Mouse (Mus musculus): ENCODE results near the gene Tnfsf10.
"Not testable (repeated sequence)": the region's sequence is repeated elsewhere in the genome, so short reads cannot be mapped to it uniquely, and the experiment has no call there.

Tnfsf10 gene

DNA sequence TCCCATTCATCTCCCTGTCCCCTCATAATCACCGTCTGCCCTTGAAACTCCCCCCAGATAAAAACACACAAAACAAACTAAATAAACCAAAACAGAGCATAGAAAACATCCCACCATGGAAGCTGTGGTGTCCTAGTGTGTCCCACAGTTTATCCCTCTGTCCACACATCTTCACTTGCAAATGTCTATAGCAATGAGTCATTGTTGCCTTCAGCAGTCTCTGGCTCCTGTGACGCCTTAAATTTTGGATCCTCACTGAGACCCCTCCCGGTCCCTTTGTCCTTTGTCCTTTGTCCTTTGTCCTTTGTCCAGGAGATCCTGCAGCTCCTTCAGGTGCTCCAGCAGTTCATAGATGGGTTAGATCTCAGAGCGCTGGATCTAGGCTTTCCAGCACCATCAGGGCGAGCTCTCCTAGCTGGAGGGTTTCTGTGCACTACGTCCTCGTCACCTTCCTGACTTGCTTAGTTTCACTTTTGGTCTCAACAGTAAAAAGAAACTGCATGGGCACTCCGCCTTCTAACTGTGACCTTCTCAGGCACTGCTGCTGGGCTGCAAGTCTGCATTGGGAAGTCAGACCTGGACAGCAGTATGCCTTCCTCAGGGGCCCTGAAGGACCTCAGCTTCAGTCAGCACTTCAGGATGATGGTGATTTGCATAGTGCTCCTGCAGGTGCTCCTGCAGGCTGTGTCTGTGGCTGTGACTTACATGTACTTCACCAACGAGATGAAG, at the start of gene Tnfsf10:
Tnfsf10 (plus strand) TSS at position 470 of the 729 bp plus-strand sequence.
- no peak for DNase-seq (ENCODE audit: low read depth, low spot score)

DNA sequence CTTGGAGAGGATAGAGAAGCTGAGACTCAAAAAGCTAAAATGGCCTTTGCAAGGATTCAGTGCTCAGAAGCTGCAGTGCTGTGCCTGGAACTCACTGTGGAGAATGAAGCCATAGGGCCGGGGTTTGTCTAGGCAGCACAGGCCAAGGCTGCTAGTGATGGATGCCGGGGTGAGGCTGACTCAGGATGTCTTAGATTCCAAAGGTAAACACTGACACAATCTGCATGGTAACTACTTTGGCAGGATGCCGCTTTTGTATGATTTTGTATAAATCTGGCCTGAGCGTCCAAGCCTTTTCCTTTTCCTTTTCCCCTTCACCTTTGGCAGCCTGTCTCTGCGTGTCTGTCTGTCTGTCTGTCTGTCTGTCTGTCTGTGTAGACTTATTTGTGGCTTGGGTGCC, 49.5 kb upstream of the Tnfsf10 start:
- DNase-seq (ENCODE audit: low read depth, low spot score), result no peak

DNA sequence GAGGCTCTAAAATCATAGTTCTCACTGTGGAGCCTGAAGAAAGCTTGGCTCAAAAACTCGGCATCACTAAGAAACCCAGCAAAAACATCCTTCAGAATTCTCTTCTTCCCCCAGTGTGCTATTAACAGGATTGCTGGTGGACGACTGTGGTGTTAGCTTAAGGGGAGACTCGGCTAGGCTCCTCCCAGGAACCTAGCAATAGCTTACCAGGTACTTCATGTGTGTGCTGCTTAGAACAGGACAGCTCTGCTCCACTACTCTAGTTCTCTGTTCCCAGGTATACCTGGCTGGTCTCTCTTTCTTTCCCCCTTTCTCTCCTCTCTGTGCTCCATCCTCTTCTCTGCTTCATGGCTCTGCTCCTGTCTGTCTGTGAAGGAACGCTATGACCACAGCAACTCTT, 48.9 kb upstream of the Tnfsf10 start:
- no peak for DNase-seq (ENCODE audit: low read depth, low spot score)

DNA sequence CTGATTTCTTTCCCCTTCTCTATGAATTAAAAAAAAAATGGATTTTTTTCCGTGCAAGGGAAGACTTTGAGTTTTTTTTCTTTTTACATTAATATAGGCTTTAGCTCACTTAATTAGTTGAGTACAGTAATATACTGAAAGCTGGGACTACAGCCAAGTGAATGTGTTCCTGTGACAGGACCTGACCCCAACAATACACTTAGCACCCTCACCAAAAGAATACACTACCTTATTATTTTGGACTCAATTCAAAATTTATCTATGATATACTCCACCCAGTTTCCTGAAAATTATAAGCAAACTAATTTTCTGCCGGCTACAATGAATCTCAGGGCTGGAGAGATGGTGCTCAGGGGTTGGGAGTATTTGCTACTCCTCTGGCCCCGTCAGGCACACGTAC, 47.7 kb upstream of the Tnfsf10 start:
- DNase-seq (ENCODE audit: low read depth, low spot score), result no peak

DNA sequence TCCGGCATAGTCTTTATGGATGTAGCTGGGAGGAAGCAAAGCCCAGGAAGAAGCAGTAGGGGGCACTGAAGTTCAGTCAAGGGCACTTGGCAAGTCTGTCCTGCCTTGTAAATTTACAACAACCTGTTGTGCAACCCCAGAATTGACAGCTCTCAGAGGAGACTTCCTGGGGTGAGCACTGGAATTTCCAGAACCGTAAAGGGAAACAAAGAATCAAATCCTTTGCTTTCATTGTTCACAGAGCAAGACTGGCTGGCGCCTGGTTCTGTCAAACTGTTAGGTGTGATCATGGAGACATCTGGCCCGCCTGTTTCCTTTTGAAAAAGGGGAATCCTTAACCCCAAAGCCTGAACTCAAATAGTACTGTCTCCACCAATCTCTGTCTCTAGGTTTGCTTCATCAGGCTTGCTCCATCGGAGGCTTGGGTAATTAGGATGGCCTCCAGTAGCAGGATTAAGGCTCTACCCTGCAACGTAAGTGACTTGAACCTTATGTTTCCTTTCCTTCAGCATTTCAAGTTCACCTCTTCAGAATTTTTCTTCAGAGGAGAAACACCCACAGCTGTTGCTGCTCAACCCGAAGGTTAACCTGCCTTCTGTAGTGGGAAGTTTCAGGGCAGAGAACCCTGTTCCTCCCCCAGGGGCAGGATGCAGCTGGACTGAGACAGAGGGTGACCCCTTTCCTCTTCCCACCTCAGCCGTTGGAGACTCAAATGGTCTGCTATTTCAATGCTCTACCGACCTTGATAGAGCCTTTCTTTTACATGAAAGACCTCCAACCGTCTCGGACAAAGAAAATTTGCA, 46.5 kb upstream of the Tnfsf10 start:
- DNase-seq (ENCODE audit: low read depth, low spot score), result no peak

DNA sequence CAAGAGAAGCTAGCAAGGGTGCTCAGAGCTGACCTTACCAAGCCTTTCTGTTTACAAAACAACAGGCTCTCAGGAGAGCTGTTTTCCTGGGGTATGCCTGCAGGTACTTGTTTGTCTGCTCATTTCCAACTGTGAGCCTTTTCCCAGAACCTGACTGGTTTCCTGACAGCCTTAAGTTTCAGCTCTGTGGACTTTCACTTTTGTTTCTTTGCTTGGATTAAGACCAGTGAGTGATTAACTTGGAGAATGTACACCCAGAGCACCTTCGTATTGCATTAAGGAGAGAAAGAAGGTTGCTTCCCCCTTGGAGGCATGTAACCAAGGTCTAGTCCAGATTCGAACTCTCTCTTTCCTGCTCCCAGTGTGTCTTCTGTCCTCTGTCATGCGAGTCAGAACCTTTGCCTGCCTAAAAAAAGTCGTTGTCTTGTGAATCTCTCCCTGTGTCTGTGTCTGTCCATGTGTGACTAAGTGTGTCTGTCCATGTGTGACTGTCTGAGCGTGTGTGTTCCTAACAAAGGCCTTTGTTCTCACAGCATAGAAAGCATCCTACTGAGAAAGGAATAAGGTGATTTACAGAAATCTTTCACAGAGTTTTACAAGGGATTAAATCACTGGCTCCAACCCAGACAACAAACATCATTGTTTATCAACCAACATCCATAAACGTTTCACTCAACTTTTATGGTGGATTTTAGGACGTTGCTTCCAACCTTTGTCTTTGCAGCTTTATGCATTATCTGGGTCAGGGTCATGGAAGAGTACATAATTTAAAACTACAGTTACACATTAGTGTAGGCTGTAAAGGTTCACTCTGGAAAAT, 43.7 kb upstream of the Tnfsf10 start:
- DNase-seq (ENCODE audit: low read depth, low spot score), result no peak

DNA sequence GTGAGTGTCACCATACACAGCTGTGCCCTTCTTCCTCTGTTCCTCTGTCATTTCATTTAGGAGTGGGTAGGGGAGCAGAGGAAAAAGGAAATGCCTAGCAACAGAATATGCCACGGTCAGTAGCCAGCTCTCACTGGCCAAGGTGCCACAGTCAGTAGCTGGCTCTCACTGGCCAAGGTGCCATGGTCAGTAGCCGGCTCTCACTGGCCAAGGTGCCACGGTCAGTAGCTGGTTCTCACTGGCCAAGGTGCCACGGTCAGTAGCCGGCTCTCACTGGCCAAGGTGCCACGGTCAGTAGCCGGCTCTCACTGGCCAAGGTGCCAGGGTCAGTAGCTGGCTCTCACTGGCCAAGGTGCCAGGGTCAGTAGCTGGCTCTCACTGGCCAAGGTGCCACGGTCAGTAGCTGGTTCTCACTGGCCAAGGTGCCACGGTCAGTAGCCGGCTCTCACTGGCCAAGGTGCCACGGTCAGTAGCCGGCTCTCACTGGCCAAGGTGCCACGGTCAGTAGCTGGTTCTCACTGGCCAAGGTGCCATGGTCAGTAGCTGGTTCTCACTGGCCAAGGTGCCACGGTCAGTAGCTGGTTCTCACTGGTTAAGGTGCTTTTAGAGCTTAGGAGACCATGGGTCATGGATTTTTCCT, 37.4 kb upstream of the Tnfsf10 start:
- not testable (repeated sequence) for DNase-seq (ENCODE audit: low read depth, low spot score)

DNA sequence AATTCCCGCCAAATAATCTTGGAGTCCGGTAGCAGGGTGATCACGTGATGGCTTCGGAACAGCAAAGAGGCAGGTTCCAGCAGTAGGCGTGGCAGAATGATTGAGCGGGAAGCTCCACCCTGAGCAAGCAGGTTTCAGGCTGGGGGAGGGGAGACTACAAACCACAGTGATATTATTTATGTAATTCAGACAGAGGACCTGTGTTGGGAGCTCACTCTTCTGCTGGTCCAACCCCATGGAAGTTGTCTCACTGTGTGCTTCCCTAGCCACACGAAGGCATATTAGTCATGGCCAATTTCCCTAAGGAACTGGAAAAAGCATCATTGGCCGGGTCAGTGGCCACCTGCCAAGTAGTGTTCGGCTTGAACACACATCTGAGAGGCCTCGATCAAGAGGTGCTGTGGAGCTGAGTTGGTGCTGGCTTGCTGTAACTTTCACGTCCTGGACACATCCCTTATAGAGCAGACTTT, 36.5 kb upstream of the Tnfsf10 start:
- DNase-seq (ENCODE audit: low read depth, low spot score), result no peak

DNA sequence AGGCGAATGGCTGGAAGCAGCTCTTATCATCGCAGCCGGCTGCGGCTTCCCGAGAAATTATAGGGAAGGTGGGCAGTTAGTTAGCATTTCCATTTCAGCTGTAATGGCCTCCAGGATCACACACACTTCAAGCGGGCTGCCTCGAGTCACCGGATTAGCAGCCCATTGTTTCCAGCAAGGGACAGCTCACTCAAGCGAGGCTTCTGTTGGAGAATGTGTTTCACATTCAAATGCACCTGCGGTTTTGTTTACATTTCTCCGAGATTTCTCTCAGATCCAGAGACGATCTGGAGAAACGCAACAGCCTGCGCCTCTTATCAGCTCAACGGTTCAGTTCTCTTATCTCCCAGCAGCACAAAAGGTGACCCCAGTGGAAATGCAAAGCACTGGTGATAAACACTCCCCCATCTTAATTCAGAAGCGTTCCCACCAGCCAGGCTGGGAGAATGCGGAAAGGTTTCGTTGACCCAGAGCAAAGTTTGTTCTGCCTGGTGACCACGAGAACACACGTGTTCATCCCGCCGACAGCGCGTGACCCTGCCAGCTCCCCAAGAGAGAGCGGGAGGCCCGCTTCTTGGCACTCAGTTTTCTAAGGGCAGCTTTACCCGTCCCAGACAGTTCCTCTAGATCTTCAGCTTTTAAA, 33.6 kb upstream of the Tnfsf10 start:
- no peak for DNase-seq (ENCODE audit: low read depth, low spot score)

DNA sequence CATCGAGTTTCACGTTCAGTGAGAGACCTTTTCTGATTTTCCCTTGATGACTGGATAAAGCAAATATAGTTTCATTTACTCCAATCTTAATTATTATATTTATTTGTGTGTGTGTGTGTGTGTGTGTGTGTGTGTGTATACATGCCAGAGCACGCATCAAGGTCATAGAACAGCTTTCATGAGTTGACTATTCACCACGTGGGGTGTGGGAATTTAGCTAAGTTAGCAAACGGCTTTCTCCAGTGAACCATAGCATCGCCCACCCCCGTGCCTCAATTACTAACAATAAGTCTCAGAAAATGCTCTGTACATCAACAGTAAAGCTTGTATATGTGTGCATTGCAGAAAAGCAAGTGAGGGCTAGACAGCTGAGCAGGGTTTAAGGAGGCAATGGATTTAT, 33.0 kb upstream of the Tnfsf10 start:
- no peak for DNase-seq (ENCODE audit: low read depth, low spot score)

DNA sequence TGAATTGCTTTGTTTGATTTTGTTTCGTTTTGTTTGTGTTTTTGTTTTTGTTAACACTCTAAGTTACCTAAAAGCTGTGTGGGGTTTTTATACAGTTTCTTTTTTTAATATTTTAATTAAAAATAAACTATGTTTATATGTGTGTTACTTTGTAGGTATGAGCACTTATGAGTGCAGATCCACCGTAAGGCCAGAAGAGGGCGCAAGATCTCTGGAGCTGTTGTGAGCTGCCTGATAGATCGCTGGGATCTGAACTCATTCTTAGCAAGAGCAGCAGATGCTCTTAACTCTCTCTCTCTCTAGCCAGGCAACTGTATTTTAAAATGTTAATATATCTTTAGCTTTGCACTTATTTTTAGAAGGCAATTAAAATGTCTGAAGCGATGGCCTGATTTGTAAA, 32.6 kb upstream of the Tnfsf10 start:
- DNase-seq (ENCODE audit: low read depth, low spot score), result no peak

DNA sequence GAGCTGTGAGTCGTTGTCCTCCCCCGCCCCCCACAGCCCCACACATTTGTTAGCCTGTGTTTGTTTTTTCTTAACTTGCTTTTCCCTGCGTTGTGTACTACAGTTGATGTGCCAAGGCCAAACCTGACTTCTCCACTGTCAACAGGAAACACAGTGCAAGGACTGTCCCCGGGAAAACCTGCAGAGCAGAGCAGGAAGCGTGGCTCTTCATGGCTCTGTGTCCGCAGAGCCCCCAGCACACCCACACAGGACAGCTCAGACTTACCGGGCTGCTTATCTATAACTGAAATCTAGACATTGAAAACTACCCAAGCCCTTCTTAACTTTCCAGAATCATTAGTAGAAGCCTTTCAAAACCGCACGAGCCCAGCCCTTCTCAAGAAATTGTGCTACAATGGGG, 31.8 kb upstream of the Tnfsf10 start:
- DNase-seq (ENCODE audit: low read depth, low spot score), result no peak

DNA sequence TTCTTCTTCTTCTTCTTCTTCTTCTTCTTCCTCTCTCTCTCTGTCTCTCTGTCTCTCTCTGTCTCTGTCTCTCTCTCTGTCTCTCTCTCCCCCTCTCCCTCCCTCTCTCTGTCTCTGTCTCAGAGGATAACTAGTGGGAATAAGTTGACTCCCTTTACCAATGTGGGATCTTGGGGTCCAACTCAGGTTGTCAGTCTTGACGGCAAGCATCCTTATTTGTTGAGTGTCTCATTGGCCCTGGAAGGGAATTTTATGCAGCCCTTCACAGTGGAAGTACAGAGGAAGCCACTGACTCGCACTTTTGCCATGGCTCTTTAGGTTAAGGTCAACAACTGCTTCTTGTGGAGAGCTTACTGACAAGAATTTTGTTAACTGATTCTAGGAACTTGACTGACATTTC, 28.5 kb upstream of the Tnfsf10 start:
- DNase-seq (ENCODE audit: low read depth, low spot score), result no peak

DNA sequence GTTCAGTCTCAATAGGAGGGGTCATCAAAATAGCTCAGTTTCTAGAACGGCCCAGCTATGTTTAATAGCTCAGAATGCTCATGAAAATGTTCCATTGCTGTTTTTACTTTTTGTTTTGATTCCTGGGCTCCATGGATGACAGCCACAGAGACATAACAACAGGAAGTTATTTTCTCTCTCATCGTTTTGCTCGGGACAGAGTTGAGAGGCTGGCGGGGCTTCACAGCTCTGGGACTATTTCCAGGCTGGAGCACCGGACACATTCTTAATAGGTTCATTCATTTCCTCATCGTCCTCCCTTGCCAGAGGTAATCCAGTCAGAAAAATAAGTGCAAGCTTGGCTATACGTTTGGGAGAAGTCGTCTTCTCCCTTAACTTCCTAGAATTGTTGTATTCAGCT, 27.9 kb upstream of the Tnfsf10 start:
- no peak for DNase-seq (ENCODE audit: low read depth, low spot score)

DNA sequence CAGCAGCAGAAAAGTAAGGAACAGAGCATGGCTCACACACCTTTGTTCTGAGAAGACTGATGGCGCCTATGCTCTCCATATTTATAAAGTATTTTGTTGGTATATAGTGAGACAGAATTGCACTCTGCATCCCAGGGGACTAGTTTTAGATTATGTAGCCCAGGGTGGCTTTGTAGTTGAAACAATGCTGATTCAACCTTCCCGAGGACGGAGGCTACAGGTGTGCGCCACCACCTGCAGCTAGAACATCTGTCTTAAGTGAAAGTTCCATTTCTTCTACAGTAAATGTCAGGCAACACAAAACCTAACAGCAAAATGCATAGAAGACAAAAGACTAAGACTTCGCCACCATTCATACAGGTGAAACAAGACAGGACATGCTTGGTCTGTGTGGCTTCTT, 26.5 kb upstream of the Tnfsf10 start:
- DNase-seq (ENCODE audit: low read depth, low spot score), result no peak

DNA sequence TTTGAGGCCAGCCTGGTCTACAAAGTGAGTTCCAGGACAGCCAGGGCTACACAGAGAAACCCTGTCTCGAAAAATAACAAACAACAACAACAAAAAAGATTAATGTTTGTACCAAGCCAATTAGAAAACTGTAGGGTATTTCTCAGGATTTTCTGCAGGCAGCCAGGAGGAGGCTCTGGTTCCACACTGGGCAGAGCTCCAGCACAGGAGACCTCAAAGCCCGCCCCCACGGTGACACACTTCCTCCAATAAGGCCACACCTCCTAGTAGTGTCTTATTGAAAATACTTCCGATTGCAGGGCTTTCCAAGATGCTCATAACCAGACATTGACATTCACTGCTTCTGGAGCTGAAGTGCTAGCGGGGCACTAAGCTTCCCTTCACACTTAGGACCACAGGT, 25.9 kb upstream of the Tnfsf10 start:
- not testable (repeated sequence) for DNase-seq (ENCODE audit: low read depth, low spot score)

DNA sequence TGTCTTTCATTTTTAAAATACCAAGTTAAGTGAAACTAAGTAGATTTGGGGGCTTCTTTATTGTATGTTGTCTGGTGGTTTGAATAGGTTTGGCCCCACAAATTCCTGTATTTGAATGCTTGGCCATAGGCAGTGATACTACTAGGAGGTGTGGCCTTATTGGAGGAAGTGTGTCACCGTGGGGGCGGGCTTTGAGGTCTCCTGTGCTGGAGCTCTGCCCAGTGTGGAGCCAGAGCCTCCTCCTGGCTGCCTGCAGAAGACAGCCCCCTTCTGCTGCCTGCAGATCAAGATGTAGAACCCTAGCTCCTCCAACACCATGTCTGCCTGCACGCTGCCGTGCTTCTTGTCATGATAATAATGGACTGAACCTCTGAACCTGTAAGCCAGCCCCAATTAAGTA, 25.4 kb upstream of the Tnfsf10 start:
- not testable (repeated sequence) for DNase-seq (ENCODE audit: low read depth, low spot score)

DNA sequence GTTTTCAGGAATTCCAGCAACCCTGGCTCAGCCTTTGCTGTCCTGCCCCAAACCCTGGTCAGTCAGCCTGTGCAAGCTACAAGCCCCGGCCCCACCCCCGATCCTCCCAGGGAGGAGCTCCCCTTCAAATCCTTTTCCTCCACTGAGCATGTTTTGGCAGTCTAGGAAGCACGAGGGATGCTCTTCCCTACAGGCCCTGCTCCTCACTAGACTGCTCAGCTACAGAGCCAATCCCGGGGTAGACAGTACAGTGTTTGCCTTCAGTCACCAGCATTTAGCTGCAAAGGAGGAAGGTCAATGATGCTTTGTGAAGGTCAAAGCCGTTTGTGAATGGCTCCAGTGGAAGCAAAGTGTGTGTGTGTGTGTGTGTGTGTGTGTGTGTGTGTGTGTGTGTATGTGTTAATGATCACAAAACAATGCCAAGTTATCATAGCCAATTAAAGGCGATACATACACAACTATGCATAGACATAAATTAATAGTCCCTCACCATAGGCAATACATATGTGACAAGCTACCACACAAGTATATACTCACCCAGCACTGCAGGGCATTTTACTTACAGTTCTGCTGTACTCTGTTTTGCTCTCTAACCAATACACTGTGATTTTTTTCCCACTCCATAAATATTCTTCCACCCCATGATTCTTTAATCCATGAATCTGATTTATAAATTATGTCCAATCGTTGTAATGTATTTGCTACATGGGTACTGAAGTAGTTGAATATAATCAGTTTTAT, 23.0 kb upstream of the Tnfsf10 start:
- DNase-seq (ENCODE audit: low read depth, low spot score), result no peak

DNA sequence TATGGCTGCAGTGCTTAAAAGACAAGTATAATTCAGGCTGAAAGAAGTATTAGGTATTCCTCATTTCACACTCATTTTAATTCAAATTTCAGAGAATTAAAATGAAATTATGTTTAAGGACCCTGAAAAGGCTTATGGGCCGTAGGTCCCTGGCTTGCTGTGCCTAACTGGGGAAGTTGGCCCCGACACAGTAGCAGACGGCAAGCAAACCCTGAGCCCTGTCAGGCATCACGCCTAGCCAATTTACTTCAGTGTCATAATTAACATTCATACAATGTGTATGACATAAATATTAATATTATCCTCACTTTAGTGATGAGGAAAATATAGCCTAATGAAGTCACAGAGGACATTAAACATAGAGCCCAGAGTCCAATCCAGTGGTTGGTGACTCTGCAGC, 16.4 kb upstream of the Tnfsf10 start:
- no peak for DNase-seq (ENCODE audit: low read depth, low spot score)

DNA sequence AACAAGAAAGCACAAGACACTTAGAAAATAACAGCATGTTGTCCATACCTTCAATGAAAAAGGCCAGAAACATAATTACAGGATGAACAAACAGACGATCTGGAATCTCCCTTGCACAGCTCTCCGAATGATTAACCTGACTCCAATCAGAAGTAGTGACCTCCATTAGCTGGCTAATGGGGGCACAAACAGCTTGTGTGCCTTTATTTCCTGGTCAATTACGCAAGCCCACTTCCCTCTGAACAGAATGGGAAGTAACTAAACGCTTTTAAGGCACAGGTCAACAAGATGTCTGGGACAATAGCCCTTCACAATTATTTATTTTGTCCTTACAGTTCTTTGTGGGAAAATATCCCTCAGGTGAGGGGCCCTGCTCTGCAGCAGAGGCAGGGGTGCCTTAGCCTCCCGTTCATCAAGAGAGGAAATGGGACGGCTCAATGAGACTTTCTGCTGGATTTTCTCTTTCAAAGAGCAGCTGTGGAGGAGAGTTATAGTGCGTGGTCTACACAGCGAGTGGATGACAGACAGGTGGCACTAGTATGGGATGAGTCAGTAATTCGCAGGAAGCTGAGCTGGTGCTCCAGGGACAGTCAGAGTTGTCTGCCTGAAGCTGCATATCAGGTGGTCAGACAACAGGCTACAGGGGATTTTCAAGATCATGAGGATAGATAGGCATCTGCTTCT, 14.3 kb upstream of the Tnfsf10 start:
- DNase-seq (ENCODE audit: low read depth, low spot score), result no peak
